Mouse (Mus musculus) intestine, embryonic 14.5 days (tissue): ENCODE results near the gene Arl4d. TPM values are rescaled to one million over a fixed set of nuclear protein-coding genes. Genes with fewer than 3 reads are reported as not detected.

Source experiments
- ATAC-seq: fragments of 200-750 bp; cut with Nextera tagmentation; replicated peaks from 2 replicates; pipeline ENCODE4 v1.8.0; 2017; ENCODE audit warnings: low read depth, moderate number of reproducible peaks, moderate TSS enrichment, moderate library complexity; ENCODE audit not compliant: low FRiP score, low TSS enrichment
- DNase-seq: peaks from one replicate; pipeline ENCODE4 v3.0.0-alpha.2; 2018; ENCODE audit warnings: low spot score
- H3K27ac ChIP-seq: fragments of 300-500 bp; sonication (generic); 2 replicates; pipeline ENCODE4 v1.5.1; 2014; ENCODE audit warnings: low read depth, mild to moderate bottlenecking, control low read depth
- H3K27me3 ChIP-seq: fragments of 300-500 bp; sonication (generic); replicated peaks from 2 replicates; pipeline ENCODE4 v1.6.1; 2014; ENCODE audit warnings: low read length, control low read depth; ENCODE audit not compliant: control insufficient read depth, insufficient read depth
- H3K36me3 ChIP-seq: fragments of 300-500 bp; sonication (generic); 2 replicates; pipeline ENCODE4 v1.6.1; 2014; ENCODE audit warnings: low read length, control low read depth; ENCODE audit not compliant: control insufficient read depth, insufficient read depth
- H3K4me1 ChIP-seq: fragments of 300-500 bp; sonication (generic); replicated peaks from 2 replicates; pipeline ENCODE4 v1.6.1; 2014; ENCODE audit warnings: low read length, control low read depth, mixed read lengths; ENCODE audit not compliant: control insufficient read depth, insufficient read depth
- H3K4me2 ChIP-seq: fragments of 300-500 bp; sonication (generic); 2 replicates; pipeline ENCODE4 v1.6.1; 2014; ENCODE audit warnings: low read length
- H3K4me3 ChIP-seq: fragments of 300-500 bp; sonication (generic); 2 replicates; pipeline ENCODE4 v1.5.1; 2014; ENCODE audit warnings: low read depth, low read length, control low read depth, mixed read lengths
- H3K9ac ChIP-seq: fragments of 300-500 bp; sonication (generic); 2 replicates; pipeline ENCODE4 v1.6.1; 2014; ENCODE audit warnings: mild to moderate bottlenecking, low read length
- H3K9me3 ChIP-seq: fragments of 300-500 bp; sonication (generic); 2 replicates; pipeline ENCODE4 v1.6.1; 2016; ENCODE audit warnings: low read length, control low read depth; ENCODE audit not compliant: control insufficient read depth
- WGBS: fragments of 180-500 bp; shearing (Covaris S2); extraction: QIAGEN DNeasy Blood & Tissue Kit; methylation state at CpG from one replicate; pipeline ENCODE4 v1.1.7; 2014; 5-methylcytosine and 5-hydroxymethylcytosine counted together
- polyA plus RNA-seq: library from polyadenylated mRNA; unstranded; fragments of >200 nt; fragmentation: Nextera tagmentation; extraction: Ambion mirVana; gene quantifications from 2 replicates; pipeline ENCODE4 v1.2.1, GENCODE M21; 2014

The Arl4d gene
- polyA plus RNA-seq, 1 experiment from 2014 or later: 8.3 TPM

- H3K9ac ChIP-seq: no peak overlapping the region
- no peak for DNase-seq
- no peaks in the 10 kb centered on the region for H3K36me3 ChIP-seq
- no peaks in the 10 kb centered on the region for H3K9me3 ChIP-seq
- 63% methylated on average over 5 of the region's 5 CpGs for WGBS
- H3K4me1 ChIP-seq: peaks cover 6% of the 10 kb centered on the region; the same call in 1 of the 2 replicates
- no peak overlapping the region for H3K4me2 ChIP-seq
- H3K27ac ChIP-seq: no peak overlapping the region
- no peak overlapping the region for H3K4me3 ChIP-seq
- ATAC-seq: no peak
- H3K27me3 ChIP-seq: no peaks in the 10 kb centered on the region
Measured at GRCm38 (mm10) chr11:101678770-101679169, 13.4 kb downstream of the Arl4d start.

- DNase-seq (no peak), ATAC-seq (no peak)
- Histone ChIP-seq H3K27ac (no peak overlapping the region), H3K36me3 (no peaks in the 10 kb centered on the region), H3K9me3 (no peaks in the 10 kb centered on the region), H3K9ac (no peak overlapping the region), H3K4me2 (no peak overlapping the region), H3K4me1 (peaks cover 6% of the 10 kb centered on the region; the same call in 1 of the 2 replicates), H3K4me3 (no peak overlapping the region), H3K27me3 (no peaks in the 10 kb centered on the region)
- WGBS: 45% methylated on average over 5 of the region's 7 CpGs
Measured at GRCm38 (mm10) chr11:101679907-101680306, 14.6 kb downstream of the Arl4d start.

GRCm38 (mm10) chr11:101680634-101681325 lies 15.4 kb downstream of the Arl4d start:
- H3K4me3 ChIP-seq: no peak overlapping the region
- WGBS: 41% methylated on average over 3 of the region's 3 CpGs
- DNase-seq (no peak), ATAC-seq (no peak)
- H3K27me3 ChIP-seq: no peaks in the 10 kb centered on the region
- H3K27ac ChIP-seq: no peak overlapping the region
- no peak overlapping the region for H3K9ac ChIP-seq
- H3K9me3 ChIP-seq: no peaks in the 10 kb centered on the region
- no peaks in the 10 kb centered on the region for H3K36me3 ChIP-seq
- H3K4me2 ChIP-seq: no peak overlapping the region
- peaks cover 6% of the 10 kb centered on the region; the same call in 1 of the 2 replicates for H3K4me1 ChIP-seq

GRCm38 (mm10) chr11:101681968-101682367 lies 16.6 kb downstream of the Arl4d start:
- no peaks in the 10 kb centered on the region for H3K36me3 ChIP-seq
- no peak overlapping the region for H3K9ac ChIP-seq
- peaks cover 9% of the 10 kb centered on the region; the same call in 1 of the 2 replicates for H3K4me1 ChIP-seq
- 88% methylated on average over 1 of the region's 1 CpGs for WGBS
- H3K4me3 ChIP-seq: no peak overlapping the region
- DNase-seq (no peak), ATAC-seq (no peak)
- H3K27ac ChIP-seq: no peak overlapping the region
- H3K9me3 ChIP-seq: no peaks in the 10 kb centered on the region
- no peak overlapping the region for H3K4me2 ChIP-seq
- no peaks in the 10 kb centered on the region for H3K27me3 ChIP-seq

GRCm38 (mm10) chr11:101682410-101682960 lies 17.1 kb downstream of the Arl4d start:
- 52% methylated on average over 7 of the region's 7 CpGs for WGBS
- H3K36me3 ChIP-seq: no peaks in the 10 kb centered on the region
- ATAC-seq (no peak), DNase-seq (no peak)
- no peak overlapping the region for H3K27ac ChIP-seq
- no peaks in the 10 kb centered on the region for H3K9me3 ChIP-seq
- H3K9ac ChIP-seq: no peak overlapping the region
- peaks cover 9% of the 10 kb centered on the region; the same call in 1 of the 2 replicates for H3K4me1 ChIP-seq
- H3K27me3 ChIP-seq: no peaks in the 10 kb centered on the region
- no peak overlapping the region for H3K4me3 ChIP-seq
- no peak overlapping the region for H3K4me2 ChIP-seq

GRCm38 (mm10) chr11:101687351-101688301 lies 22.3 kb downstream of the Arl4d start:
- H3K9me3 ChIP-seq: no peaks in the 10 kb centered on the region
- peak overlapping the region; percentile 8; the same call in 1 of the 2 replicates for H3K9ac ChIP-seq
- WGBS: 36% methylated on average over 13 of the region's 13 CpGs
- H3K4me2 ChIP-seq: peak overlapping the region; percentile 9
- ATAC-seq (peak; percentile 76), DNase-seq (peak; percentile 65)
- no peak overlapping the region for H3K4me3 ChIP-seq
- no peaks in the 10 kb centered on the region for H3K27me3 ChIP-seq
- H3K4me1 ChIP-seq: peaks cover 10% of the 10 kb centered on the region
- H3K27ac ChIP-seq: peak overlapping the region; percentile 84
- H3K36me3 ChIP-seq: no peaks in the 10 kb centered on the region

- Histone ChIP-seq H3K4me2 (no peak overlapping the region), H3K27me3 (no peaks in the 10 kb centered on the region), H3K27ac (no peak overlapping the region), H3K9ac (no peak overlapping the region), H3K4me3 (no peak overlapping the region), H3K9me3 (no peaks in the 10 kb centered on the region), H3K4me1 (peaks cover 10% of the 10 kb centered on the region), H3K36me3 (no peaks in the 10 kb centered on the region)
- ATAC-seq (no peak), DNase-seq (no peak)
- WGBS: 77% methylated on average over 10 of the region's 10 CpGs
Measured at GRCm38 (mm10) chr11:101689701-101690113, 24.4 kb downstream of the Arl4d start.

- 59% methylated on average over 5 of the region's 5 CpGs for WGBS
- Histone ChIP-seq H3K36me3 (no peaks in the 10 kb centered on the region), H3K4me2 (no peak overlapping the region), H3K27ac (no peak overlapping the region), H3K9ac (no peak overlapping the region), H3K4me1 (peaks cover 10% of the 10 kb centered on the region), H3K27me3 (no peaks in the 10 kb centered on the region), H3K4me3 (no peak overlapping the region), H3K9me3 (no peaks in the 10 kb centered on the region)
- DNase-seq (no peak), ATAC-seq (no peak)
Measured at GRCm38 (mm10) chr11:101690326-101690725, 25.0 kb downstream of the Arl4d start.
